Mouse (Mus musculus): Measurements from ENCODE around the gene Fam53b.

GRCm38 (mm10) chr7:132679117-132679516, 134.6 kb downstream of the Fam53b start:
- TF ChIP-seq GATA1 (IDR thresholded peaks at IDR 0.05; ENCODE audit: borderline replicate concordance, low read length) (no peak), FLI1 (IDR thresholded peaks at IDR 0.05; ENCODE audit: low read length) (no peak)

All from megakaryocyte, embryonic 14.5 days (primary cell).